Mouse (Mus musculus) megakaryocyte, embryonic 14.5 days (primary cell): Measurements from ENCODE around the gene Fkbp5.
"Not testable (repeated sequence)": the region's sequence is repeated elsewhere in the genome, so short reads cannot be mapped to it uniquely, and the experiment has no call there.

Source experiments
- FLI1 ChIP-seq: IDR thresholded peaks from 2 replicates; pipeline ENCODE4 v1.6.1; 2012; ENCODE audit warnings: low read length, inconsistent platforms, mixed read lengths
- GATA1 ChIP-seq: IDR thresholded peaks from 3 replicates; pipeline ENCODE4 v1.6.1; 2012; ENCODE audit warnings: mixed read lengths, low read length, inconsistent platforms, borderline replicate concordance

- TF ChIP-seq GATA1, FLI1: not testable (repeated sequence)
Measured at GRCm38 (mm10) chr17:28404745-28405144, 112.6 kb downstream of the Fkbp5 start.
